Mouse (Mus musculus): ENCODE measurements at regions not wholly inside any gene's neighbourhood (a gene's known extent, or its start where the extent isn't known, plus 50 kb on each side); places are given as distances from the start of the nearest gene placed in this dataset.

DNA sequence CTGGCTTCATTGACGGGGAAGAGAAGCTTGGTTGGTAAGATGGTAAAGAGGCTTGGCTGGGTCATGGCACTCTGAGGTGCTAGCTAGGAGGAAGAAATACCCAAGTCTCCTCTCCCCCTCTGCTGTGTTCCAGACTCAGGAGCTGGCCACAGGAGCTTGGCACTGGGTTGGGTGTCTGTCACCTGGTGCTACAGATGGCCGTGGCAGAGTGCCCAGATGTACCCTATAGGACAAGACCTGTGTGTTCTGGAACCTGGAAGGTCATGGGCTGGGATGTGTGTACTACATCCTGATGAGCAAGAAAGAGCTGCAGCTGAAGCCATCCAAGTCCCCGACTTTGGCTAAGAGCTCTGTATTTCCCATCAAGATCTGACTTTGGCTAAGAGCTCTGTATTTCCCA is 72.4 kb downstream of the Nupl2 start:
- in situ Hi-C loops (cut with MboI, MseI), result no loop called here

DNA sequence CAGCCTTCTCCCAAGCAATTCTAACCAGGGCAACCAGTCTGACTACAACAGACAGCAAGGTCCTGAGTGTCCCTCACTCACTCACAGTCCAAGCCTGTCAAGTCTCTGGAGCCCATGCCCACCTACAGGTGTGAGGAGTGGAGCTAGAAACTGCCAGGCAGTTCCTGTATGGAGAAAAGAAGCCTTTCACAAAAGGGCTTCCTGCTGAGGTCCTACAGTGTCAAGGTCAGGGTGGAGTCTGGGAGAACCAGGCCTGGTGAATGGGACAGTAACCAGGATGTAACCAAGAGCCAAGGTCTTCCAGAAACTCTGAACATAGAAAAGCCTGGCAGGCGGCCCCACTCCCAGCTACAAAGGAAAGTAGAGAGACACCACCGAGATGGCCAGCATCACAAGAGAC is 74.2 kb downstream of the Nupl2 start:
- in situ Hi-C loops (cut with MboI, MseI), result no loop called here

DNA sequence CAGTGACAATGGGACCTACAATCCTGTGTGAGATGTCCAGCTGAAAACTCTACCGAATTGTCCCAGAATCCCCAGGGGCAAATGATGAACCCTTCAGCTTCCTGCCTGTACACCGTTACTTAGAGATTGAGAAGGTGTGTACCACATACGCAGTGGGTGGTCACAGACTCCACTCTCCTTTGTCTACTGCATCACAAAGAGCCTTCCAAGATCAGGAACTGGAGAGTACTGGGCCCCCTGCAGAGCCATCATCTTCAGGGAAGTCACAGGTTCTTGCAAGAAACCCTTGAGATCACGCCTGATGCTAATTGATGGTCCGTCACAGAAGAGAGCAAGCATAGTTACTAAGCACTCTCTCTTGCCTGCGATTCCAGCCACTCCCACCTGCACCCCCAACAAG is 79.4 kb downstream of the Nupl2 start:
- in situ Hi-C loops (cut with MboI, MseI), result no loop called here

DNA sequence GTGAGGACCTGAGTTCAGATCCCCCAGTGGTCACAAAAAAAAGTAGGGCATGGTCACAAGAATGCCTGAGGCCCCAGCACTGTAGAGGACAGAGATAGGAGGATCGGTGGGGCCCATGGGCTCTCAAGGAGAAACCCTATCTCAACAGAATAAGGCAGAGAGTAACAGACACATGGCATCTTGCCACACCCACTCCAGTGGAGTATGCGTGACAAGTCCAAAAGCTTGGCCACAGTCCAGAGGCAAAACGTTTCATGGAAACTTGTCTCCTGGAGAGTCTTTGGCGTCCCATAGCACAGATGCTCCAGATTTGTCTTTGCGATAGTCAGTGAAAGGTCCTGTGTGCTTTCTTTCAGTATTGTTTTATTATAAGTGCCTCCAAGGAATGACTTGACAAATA is 90.7 kb downstream of the Nupl2 start:
- in situ Hi-C loops (cut with MboI, MseI), result no loop called here

DNA sequence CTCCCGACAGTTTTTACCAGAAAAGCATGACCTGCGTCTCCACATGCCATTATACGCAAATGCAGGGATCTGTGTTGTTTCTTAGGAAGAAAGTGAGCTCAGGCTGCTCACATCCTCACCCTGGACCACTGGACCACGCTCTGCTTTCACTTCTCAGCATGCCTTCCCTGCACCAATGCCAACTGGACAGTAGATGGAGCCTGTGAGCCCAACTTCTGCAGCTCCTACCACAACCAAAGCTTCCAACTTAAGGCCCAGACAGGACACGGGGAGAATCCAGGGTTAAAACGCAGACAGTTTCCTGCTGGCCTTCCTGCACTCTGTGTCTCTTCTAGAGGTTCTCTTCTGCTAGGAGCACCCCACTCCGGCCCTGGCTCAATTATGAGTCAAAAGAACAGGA is 90.3 kb downstream of the Kcnh2 start:
- in situ Hi-C loops (cut with MboI, MseI), result loop anchor here (5.0 kb wide), 1 partner anchor 101 kb away; the partner anchor contains the start of gene Nos3

DNA sequence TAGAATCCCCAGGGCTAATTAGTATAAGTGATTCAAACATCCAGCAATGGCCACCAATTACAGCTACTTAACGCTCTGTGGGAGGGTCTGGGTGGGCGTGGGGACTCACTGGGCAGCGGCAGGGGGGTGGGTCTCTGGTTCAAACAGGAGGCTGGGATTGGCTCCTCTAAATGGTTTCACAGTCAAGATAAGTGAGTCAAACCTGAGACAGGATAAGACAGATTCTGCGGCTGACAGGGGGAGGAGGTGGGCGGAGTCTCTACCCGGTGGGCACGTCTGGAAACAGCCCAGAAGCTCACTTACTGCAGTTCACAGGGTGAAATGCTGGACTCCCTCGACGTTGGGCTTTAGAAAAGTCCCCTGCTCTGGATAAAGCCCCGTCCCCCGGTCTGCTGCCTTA is 89.3 kb downstream of the Kcnh2 start:
- in situ Hi-C loops (cut with MboI, MseI), result loop anchor here (5.0 kb wide), 1 partner anchor 100 kb away; the partner anchor contains the start of gene Nos3

DNA sequence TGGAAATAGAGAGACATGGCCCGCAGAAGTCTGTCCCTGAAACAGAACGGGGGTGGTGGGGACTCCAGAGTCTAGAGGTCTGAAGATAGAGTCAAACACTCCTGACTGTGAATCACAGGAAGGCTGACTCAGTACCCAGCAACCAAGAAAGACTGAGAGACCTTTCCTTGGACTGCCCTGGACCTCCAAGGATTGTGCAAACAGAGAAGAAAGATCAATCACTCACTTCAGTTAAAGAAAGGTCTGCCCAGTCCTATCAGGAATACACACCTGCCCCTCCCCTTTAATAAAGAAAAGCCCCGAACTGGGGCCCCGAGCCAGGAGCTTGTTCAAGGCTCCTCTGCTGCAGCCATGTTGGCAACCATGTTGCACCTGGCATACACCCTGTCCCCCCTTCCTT is 87.3 kb downstream of the Kcnh2 start:
- in situ Hi-C loops (cut with MboI, MseI), result loop anchor here (5.0 kb wide), 1 partner anchor 98 kb away; the partner anchor contains the start of gene Nos3

DNA sequence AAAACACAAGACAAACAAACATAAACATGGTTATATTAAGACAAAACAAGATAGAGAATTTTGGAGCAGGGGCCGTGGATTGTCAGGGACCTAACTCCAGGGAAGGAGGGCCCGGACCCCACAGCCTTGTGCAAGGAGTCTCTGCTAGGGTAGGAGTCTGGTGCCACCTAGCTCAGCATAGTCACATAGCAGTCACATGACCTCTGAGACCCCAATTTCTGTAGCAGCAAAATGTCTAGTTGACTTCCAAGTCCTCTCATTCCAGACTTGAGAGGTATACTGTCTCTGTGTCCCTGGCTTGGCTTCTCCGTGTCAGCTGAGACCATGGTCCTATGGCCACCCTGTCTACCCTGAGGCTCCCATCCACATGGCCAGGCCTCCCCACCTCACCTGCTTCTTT is 86.0 kb downstream of the Kcnh2 start:
- in situ Hi-C loops (cut with MboI, MseI), result no loop called here

DNA sequence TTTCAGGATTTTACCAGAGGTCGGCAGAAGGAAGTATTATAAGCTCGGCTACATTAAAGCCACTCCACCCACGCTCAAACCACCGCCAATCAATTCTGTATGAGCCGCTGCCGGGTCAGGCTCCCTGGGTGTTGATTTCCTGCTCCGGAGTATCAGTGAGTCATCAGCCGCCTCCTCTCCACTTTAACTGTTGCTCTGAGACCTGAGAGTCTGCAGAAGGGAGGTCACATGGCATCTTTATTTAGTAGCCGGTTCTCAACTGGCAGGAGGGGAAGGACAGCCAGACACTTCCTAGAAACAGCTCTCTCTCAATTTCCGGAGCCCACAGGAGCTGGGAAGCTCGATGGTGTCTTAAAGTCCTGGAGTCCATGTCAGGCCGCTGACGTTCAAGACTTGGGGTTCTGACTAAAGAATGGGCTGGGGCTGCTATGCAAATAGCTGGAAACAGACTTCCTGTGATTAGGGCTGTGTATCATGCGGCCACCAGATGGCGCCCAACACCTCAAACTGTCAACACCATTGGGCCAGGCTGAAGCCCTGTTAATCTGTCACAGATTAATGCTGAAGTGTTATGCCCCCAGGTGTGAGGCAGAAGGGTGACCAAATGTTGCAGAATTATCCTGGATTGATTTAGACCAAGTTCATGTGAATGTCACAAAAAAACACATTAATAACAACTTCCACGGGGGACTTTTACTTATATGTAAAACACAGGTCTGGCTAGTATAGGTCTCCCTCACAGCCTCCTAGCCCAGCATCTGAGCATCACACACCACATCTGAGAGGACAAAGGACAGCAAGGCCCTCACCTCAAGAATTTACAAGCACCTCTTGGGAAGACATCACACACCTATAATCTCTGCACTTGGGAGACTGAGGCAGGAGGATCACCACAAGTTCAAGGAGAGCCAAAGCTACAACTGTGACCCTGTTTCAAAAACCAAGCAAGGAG is 84.8 kb downstream of the Kcnh2 start:
- in situ Hi-C loops (cut with MboI, MseI), result no loop called here
